Mouse (Mus musculus): ENCODE measurements around the gene Baz1b. TPM values are rescaled to one million over a fixed set of nuclear protein-coding genes. Genes with fewer than 3 reads are reported as not detected.

The Baz1b gene
- polyA plus RNA-seq, 1 experiment, result 86.6 TPM

DNA sequence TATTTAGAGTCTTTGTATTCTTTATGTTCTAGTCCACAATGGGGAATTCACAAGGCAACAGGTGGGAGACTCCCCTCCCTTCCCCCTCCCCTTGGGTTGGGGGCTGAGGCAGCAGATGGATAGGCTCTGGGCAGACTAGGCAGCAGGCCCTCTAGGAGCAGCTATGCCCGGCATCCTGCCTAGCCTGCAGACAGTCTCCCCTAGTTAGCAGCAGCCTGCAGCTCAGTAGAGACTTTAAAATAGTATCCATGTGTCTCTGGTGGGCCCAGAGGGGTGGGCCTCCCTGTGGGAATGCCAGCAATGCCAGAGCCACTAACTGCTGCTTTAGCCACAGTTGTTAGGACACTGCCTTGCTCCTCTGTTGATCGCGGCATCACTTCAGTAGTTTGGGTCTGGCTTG lies 55.5 kb downstream of the Baz1b start:
- Histone ChIP-seq H3K4me1 (ENCODE audit: control insufficient read depth, insufficient read depth, low read length) (no peaks in the 10 kb centered on the region), H3K9ac (ENCODE audit: low read depth, poor library complexity, severe bottlenecking) (no peak overlapping the region), H3K9me3 (replicated peaks; ENCODE audit: control insufficient read depth, insufficient read depth, low read length, poor library complexity, severe bottlenecking) (no peaks in the 10 kb centered on the region), H3K36me3 (ENCODE audit: control insufficient read depth, insufficient read depth, low read length, poor library complexity, severe bottlenecking) (peaks cover 63% of the 10 kb centered on the region), H3K27ac (ENCODE audit: insufficient read depth, low read length) (no peak overlapping the region), H3K27me3 (ENCODE audit: control insufficient read depth, insufficient read depth, low read length, poor library complexity, severe bottlenecking) (no peaks in the 10 kb centered on the region), H3K4me3 (ENCODE audit: low read depth, low read length) (no peak overlapping the region)
- TF ChIP-seq CTCF (IDR thresholded peaks at IDR 0.05; ENCODE audit: low read depth, low read length) (no peak), POLR2A (IDR thresholded peaks at IDR 0.05; ENCODE audit: insufficient read depth, low read length) (no peak), EP300 (IDR thresholded peaks at IDR 0.05; ENCODE audit: insufficient read depth, low read depth, low read length) (no peak)

DNA sequence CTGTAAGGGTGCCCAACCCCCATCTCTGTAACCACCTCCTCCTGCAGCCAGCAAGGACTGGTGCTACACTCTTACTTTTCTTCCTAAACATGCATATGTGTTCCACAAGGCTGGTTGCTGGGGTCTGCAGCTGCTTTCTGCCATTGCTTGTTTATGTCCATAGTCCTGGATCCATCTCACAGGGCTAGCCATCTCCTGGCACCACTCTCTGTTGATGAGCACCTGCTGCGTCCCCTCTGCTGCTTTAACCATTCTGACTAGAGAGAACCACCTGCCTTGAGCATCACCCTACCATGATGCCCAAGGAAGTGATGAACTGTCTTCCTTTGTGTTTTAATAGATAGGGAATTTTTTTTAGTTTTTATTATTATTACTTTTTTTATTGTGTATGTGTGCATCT lies 56.1 kb downstream of the Baz1b start:
- TF ChIP-seq EP300 (IDR thresholded peaks at IDR 0.05; ENCODE audit: insufficient read depth, low read depth, low read length), result no peak
- H3K9me3 ChIP-seq (replicated peaks; ENCODE audit: control insufficient read depth, insufficient read depth, low read length, poor library complexity, severe bottlenecking), result no peaks in the 10 kb centered on the region
- H3K4me1 ChIP-seq (ENCODE audit: control insufficient read depth, insufficient read depth, low read length), result no peaks in the 10 kb centered on the region
- no peak overlapping the region for H3K27ac ChIP-seq (ENCODE audit: insufficient read depth, low read length)
- peaks cover 58% of the 10 kb centered on the region for H3K36me3 ChIP-seq (ENCODE audit: control insufficient read depth, insufficient read depth, low read length, poor library complexity, severe bottlenecking)
- no peak overlapping the region for H3K4me3 ChIP-seq (ENCODE audit: low read depth, low read length)
- no peaks in the 10 kb centered on the region for H3K27me3 ChIP-seq (ENCODE audit: control insufficient read depth, insufficient read depth, low read length, poor library complexity, severe bottlenecking)
- H3K9ac ChIP-seq (ENCODE audit: low read depth, poor library complexity, severe bottlenecking), result no peak overlapping the region

DNA sequence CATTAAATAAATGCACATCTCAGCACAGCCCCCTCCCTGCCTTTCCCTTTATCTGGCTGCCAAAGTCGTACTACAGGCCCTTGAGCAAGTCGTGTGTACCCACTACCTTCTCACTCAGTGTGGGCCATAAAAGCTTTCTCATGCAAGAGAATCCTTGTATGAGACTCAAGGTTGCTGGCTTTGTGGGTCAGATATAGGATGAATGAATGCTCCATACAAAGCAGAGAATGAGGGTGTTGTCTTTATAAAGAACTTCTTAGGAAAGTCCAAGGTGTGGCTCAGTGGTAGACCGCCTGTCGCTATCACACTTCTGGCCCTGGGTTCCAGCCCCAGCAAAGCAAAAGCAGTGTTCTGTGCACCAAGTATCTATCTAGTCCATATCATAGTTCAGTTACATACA lies 59.5 kb downstream of the Baz1b start:
- Histone ChIP-seq H3K9me3 (replicated peaks; ENCODE audit: control insufficient read depth, insufficient read depth, low read length, poor library complexity, severe bottlenecking) (no peaks in the 10 kb centered on the region), H3K4me3 (ENCODE audit: low read depth, low read length) (no peak overlapping the region), H3K4me1 (ENCODE audit: control insufficient read depth, insufficient read depth, low read length) (peaks cover 2% of the 10 kb centered on the region), H3K36me3 (ENCODE audit: control insufficient read depth, insufficient read depth, low read length, poor library complexity, severe bottlenecking) (peaks cover 29% of the 10 kb centered on the region), H3K9ac (ENCODE audit: low read depth, poor library complexity, severe bottlenecking) (no peak overlapping the region), H3K27me3 (ENCODE audit: control insufficient read depth, insufficient read depth, low read length, poor library complexity, severe bottlenecking) (no peaks in the 10 kb centered on the region), H3K27ac (ENCODE audit: insufficient read depth, low read length) (no peak overlapping the region)
- TF ChIP-seq POLR2A (IDR thresholded peaks at IDR 0.05; ENCODE audit: insufficient read depth, low read length) (no peak), CTCF (IDR thresholded peaks at IDR 0.05; ENCODE audit: low read depth, low read length) (no peak), EP300 (IDR thresholded peaks at IDR 0.05; ENCODE audit: insufficient read depth, low read depth, low read length) (no peak)

DNA sequence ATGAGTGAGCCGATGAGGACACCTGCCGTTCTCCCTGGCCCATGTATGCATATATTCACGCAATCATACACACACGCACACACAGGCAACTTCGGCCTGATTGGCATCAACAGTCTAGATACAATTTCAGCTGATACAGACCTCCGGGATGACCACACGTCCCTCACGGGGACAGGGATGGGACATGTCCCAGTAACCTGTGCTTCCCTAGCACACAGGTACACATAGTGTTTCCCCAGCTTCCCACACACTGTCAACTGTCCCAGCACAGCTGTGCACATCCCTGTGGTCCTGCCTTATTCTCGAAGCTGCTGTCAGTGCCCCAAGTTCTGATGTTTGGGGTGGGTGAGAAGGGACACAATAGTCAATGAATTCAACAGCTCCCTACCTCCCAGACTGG lies 60.3 kb downstream of the Baz1b start:
- H3K27ac ChIP-seq (ENCODE audit: insufficient read depth, low read length), result no peak overlapping the region
- H3K36me3 ChIP-seq (ENCODE audit: control insufficient read depth, insufficient read depth, low read length, poor library complexity, severe bottlenecking), result peaks cover 25% of the 10 kb centered on the region
- H3K9ac ChIP-seq (ENCODE audit: low read depth, poor library complexity, severe bottlenecking), result no peak overlapping the region
- peaks cover 2% of the 10 kb centered on the region for H3K4me1 ChIP-seq (ENCODE audit: control insufficient read depth, insufficient read depth, low read length)
- H3K9me3 ChIP-seq (replicated peaks; ENCODE audit: control insufficient read depth, insufficient read depth, low read length, poor library complexity, severe bottlenecking), result no peaks in the 10 kb centered on the region
- no peaks in the 10 kb centered on the region for H3K27me3 ChIP-seq (ENCODE audit: control insufficient read depth, insufficient read depth, low read length, poor library complexity, severe bottlenecking)
- TF ChIP-seq CTCF (IDR thresholded peaks at IDR 0.05; ENCODE audit: low read depth, low read length) (no peak), POLR2A (IDR thresholded peaks at IDR 0.05; ENCODE audit: insufficient read depth, low read length) (no peak), EP300 (IDR thresholded peaks at IDR 0.05; ENCODE audit: insufficient read depth, low read depth, low read length) (no peak)
- no peak overlapping the region for H3K4me3 ChIP-seq (ENCODE audit: low read depth, low read length)

DNA sequence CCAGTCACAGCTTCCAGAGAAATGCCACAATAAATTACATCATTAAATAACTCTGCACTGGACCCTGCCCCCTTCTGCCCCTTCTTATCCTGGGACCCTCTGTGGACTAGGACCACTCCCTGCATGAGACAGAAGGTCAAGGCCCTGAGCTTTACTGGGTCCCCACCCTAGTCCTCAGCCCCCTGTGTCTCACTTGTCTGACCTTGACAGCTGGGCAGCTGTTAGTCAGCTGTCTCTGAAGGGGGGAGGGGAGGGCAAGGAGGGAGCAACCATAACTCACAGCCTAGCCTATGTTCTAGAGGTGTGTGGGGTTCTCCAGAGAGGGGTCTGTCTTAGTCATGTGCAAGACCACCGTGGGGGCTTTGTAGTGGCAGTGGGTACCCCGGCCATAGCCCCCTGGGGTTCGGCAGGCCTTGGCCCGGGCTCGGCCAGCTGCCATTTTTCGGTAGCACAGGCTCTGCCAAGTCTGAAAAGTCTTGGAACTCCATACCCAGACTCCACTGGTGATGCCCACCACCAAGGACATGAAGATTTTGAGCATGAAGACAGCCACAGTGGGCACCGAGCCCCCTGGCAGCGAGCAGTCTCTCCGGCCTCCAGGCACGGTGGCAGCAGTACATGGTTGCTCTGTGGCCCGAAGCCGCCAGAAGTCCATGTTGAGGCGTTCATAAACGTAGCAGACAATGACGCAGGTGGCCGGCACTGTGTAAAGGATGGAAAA lies 62.1 kb downstream of the Baz1b start:
- Histone ChIP-seq H3K9ac (ENCODE audit: low read depth, poor library complexity, severe bottlenecking) (no peak overlapping the region), H3K4me3 (ENCODE audit: low read depth, low read length) (no peak overlapping the region), H3K9me3 (replicated peaks; ENCODE audit: control insufficient read depth, insufficient read depth, low read length, poor library complexity, severe bottlenecking) (no peaks in the 10 kb centered on the region), H3K4me1 (ENCODE audit: control insufficient read depth, insufficient read depth, low read length) (peaks cover 2% of the 10 kb centered on the region), H3K36me3 (ENCODE audit: control insufficient read depth, insufficient read depth, low read length, poor library complexity, severe bottlenecking) (peaks cover 12% of the 10 kb centered on the region), H3K27me3 (ENCODE audit: control insufficient read depth, insufficient read depth, low read length, poor library complexity, severe bottlenecking) (no peaks in the 10 kb centered on the region), H3K27ac (ENCODE audit: insufficient read depth, low read length) (no peak overlapping the region)
- TF ChIP-seq CTCF (IDR thresholded peaks at IDR 0.05; ENCODE audit: low read depth, low read length) (no peak), POLR2A (IDR thresholded peaks at IDR 0.05; ENCODE audit: insufficient read depth, low read length) (no peak), EP300 (IDR thresholded peaks at IDR 0.05; ENCODE audit: insufficient read depth, low read depth, low read length) (0 out of 2 replicates have a peak, but pooled peaks have one; percentile 42)

DNA sequence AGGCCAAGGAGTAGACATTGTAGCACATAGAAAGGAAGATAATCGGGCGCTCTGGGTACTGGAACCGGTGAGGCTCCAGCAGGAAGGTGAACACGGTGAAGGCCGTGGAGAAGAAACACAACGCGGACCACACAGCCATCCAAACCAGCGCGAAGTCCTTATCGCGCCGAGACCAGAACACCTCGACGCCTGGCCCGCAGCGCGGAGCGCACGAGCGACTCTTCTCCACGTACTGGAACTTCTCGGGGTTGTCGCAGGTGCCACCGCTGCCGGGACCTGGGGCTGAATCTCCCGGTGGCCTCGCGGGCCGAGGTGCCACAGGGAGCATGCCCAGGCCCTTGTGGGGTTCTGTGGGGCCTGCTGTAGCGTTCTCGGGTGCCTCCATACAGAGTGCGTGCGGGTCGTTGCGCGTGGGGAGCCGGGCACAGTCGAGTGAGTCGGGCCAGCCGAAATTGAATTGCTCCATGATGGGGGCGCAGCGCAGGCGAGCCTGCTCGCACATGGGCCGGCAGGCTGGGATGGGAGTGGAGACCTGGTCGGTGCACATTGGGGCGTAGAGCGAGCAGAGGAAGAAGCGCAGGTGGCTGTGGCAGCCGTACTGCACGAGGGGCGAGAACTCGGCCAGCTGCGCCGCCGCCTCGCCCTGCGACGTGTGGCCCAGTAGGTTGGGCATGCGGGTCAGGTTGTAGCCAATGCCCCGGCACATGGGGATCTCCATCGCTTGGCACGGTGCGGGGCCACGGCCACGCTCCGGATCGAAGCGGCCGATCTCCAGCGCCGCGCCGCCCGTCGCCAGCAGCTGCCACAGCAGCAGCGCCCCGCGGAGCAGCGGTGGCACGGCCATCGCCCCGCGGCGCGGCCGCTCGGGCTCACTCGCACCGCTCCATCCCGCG lies 63.4 kb downstream of the Baz1b start:
- H3K9ac ChIP-seq (ENCODE audit: low read depth, poor library complexity, severe bottlenecking), result peak overlapping the region; percentile 57
- peak overlapping the region; percentile 75 for H3K4me3 ChIP-seq (ENCODE audit: low read depth, low read length)
- peaks cover 3% of the 10 kb centered on the region; the same call in 1 of the 2 replicates for H3K36me3 ChIP-seq (ENCODE audit: control insufficient read depth, insufficient read depth, low read length, poor library complexity, severe bottlenecking)
- H3K27ac ChIP-seq (ENCODE audit: insufficient read depth, low read length), result no peak overlapping the region
- peaks cover 2% of the 10 kb centered on the region for H3K4me1 ChIP-seq (ENCODE audit: control insufficient read depth, insufficient read depth, low read length)
- H3K27me3 ChIP-seq (ENCODE audit: control insufficient read depth, insufficient read depth, low read length, poor library complexity, severe bottlenecking), result no peaks in the 10 kb centered on the region
- TF ChIP-seq CTCF (IDR thresholded peaks at IDR 0.05; ENCODE audit: low read depth, low read length), result no peak
- no peaks in the 10 kb centered on the region for H3K9me3 ChIP-seq (replicated peaks; ENCODE audit: control insufficient read depth, insufficient read depth, low read length, poor library complexity, severe bottlenecking)
